Mouse (Mus musculus): ENCODE measurements around the gene Spef1. TPM values are rescaled to one million over a fixed set of nuclear protein-coding genes. Genes with fewer than 3 reads are reported as not detected.

Gene Spef1
- polyA plus RNA-seq, 1 experiment from 2014 or later, result 1.5 TPM

- Histone ChIP-seq H3K27ac (peak overlapping the region; percentile 80), H3K9me3 (no peaks in the 10 kb centered on the region), H3K36me3 (peaks cover 59% of the 10 kb centered on the region), H3K4me3 (no peak overlapping the region), H3K4me1 (peaks cover 59% of the 10 kb centered on the region), H3K27me3 (ENCODE audit: insufficient read depth, poor library complexity, severe bottlenecking) (peaks cover 5% of the 10 kb centered on the region)
- WGBS, result 84% methylated on average over 8 of the region's 8 CpGs
- peak; percentile 74 for DNase-seq (ENCODE audit: low spot score)
Measured at GRCm38 (mm10) chr2:131141336-131141986, 45.6 kb downstream of the Spef1 start.

GRCm38 (mm10) chr2:131140533-131140905 is 46.6 kb downstream of the Spef1 start:
- Histone ChIP-seq H3K9me3 (no peaks in the 10 kb centered on the region), H3K4me3 (peak overlapping the region; percentile 17; the same call in 1 of the 2 replicates), H3K27me3 (ENCODE audit: insufficient read depth, poor library complexity, severe bottlenecking) (no peaks in the 10 kb centered on the region; the same call in 1 of the 2 replicates), H3K36me3 (peaks cover 49% of the 10 kb centered on the region), H3K4me1 (peaks cover 63% of the 10 kb centered on the region), H3K27ac (peak overlapping the region; percentile 80)
- WGBS, result 46% methylated on average over 5 of the region's 5 CpGs
- peak; percentile 76 for DNase-seq (ENCODE audit: low spot score)

GRCm38 (mm10) chr2:131139886-131140532 is 47.1 kb downstream of the Spef1 start:
- WGBS, result 14% methylated on average over 5 of the region's 5 CpGs
- Histone ChIP-seq H3K27ac (peak overlapping the region; percentile 80), H3K27me3 (ENCODE audit: insufficient read depth, poor library complexity, severe bottlenecking) (no peaks in the 10 kb centered on the region; the same call in 1 of the 2 replicates), H3K4me3 (no peak overlapping the region), H3K36me3 (peaks cover 45% of the 10 kb centered on the region), H3K9me3 (no peaks in the 10 kb centered on the region), H3K4me1 (peaks cover 63% of the 10 kb centered on the region)
- peak; percentile 70 for DNase-seq (ENCODE audit: low spot score)

GRCm38 (mm10) chr2:131139287-131139686 is 47.8 kb downstream of the Spef1 start:
- Histone ChIP-seq H3K4me1 (peaks cover 63% of the 10 kb centered on the region), H3K4me3 (no peak overlapping the region), H3K36me3 (peaks cover 38% of the 10 kb centered on the region), H3K27me3 (ENCODE audit: insufficient read depth, poor library complexity, severe bottlenecking) (no peaks in the 10 kb centered on the region), H3K9me3 (no peaks in the 10 kb centered on the region), H3K27ac (peak overlapping the region; percentile 80; the same call in 1 of the 2 replicates)
- DNase-seq (ENCODE audit: low spot score), result peak; percentile 68
- 78% methylated on average over 5 of the region's 5 CpGs for WGBS

GRCm38 (mm10) chr2:131138760-131139159 is 48.3 kb downstream of the Spef1 start:
- H3K36me3 ChIP-seq, result peaks cover 35% of the 10 kb centered on the region
- 92% methylated on average over 7 of the region's 7 CpGs for WGBS
- H3K27me3 ChIP-seq (ENCODE audit: insufficient read depth, poor library complexity, severe bottlenecking), result no peaks in the 10 kb centered on the region
- peak; percentile 52 for DNase-seq (ENCODE audit: low spot score)
- H3K4me3 ChIP-seq, result no peak overlapping the region
- no peak overlapping the region for H3K27ac ChIP-seq
- no peaks in the 10 kb centered on the region for H3K9me3 ChIP-seq
- H3K4me1 ChIP-seq, result peaks cover 68% of the 10 kb centered on the region

GRCm38 (mm10) chr2:131138296-131138695 is 48.8 kb downstream of the Spef1 start:
- Histone ChIP-seq H3K36me3 (peaks cover 30% of the 10 kb centered on the region), H3K9me3 (no peaks in the 10 kb centered on the region), H3K4me1 (peaks cover 69% of the 10 kb centered on the region), H3K27ac (0 out of 2 replicates have a peak overlapping the region, but pooled peaks have one; percentile 24), H3K27me3 (ENCODE audit: insufficient read depth, poor library complexity, severe bottlenecking) (no peaks in the 10 kb centered on the region), H3K4me3 (no peak overlapping the region)
- peak; percentile 75 for DNase-seq (ENCODE audit: low spot score)
- 90% methylated on average over 4 of the region's 4 CpGs for WGBS

GRCm38 (mm10) chr2:131135521-131136139 is 51.5 kb downstream of the Spef1 start:
- Histone ChIP-seq H3K27me3 (ENCODE audit: insufficient read depth, poor library complexity, severe bottlenecking) (no peaks in the 10 kb centered on the region), H3K36me3 (peaks cover 14% of the 10 kb centered on the region), H3K27ac (peak overlapping the region; percentile 89), H3K9me3 (no peaks in the 10 kb centered on the region), H3K4me3 (peak overlapping the region; percentile 27; the same call in 1 of the 2 replicates), H3K4me1 (peaks cover 55% of the 10 kb centered on the region)
- WGBS, result 7% methylated on average over 11 of the region's 11 CpGs
- peak; percentile 92 for DNase-seq (ENCODE audit: low spot score)

- DNase-seq (ENCODE audit: low spot score), result peak; percentile 73
- no peaks in the 10 kb centered on the region for H3K9me3 ChIP-seq
Measured at GRCm38 (mm10) chr2:131134826-131135400, 52.2 kb downstream of the Spef1 start.

GRCm38 (mm10) chr2:131134381-131134780 is 52.7 kb downstream of the Spef1 start:
- peaks cover 50% of the 10 kb centered on the region for H3K4me1 ChIP-seq
- DNase-seq (ENCODE audit: low spot score), result peak; percentile 75

More at GRCm38 (mm10) chr2:131134826-131135400, 52.2 kb downstream of the Spef1 start:
- 66% methylated on average over 8 of the region's 8 CpGs for WGBS
- H3K27me3 ChIP-seq (ENCODE audit: insufficient read depth, poor library complexity, severe bottlenecking), result no peaks in the 10 kb centered on the region
- H3K4me1 ChIP-seq, result peaks cover 50% of the 10 kb centered on the region
- H3K36me3 ChIP-seq, result peaks cover 11% of the 10 kb centered on the region
- peak overlapping the region; percentile 89 for H3K27ac ChIP-seq
- H3K4me3 ChIP-seq, result no peak overlapping the region

GRCm38 (mm10) chr2:131132930-131133547 is 54.0 kb downstream of the Spef1 start, which contains the start of gene Gm11037:
Gene Gm11037 (plus strand): TSS chr2:131133497.
- Histone ChIP-seq H3K4me3 (no peak within 1 kb of the TSS), H3K9me3 (no peaks in the 10 kb centered on the region), H3K27ac (peak within 1 kb of the TSS; percentile 89), H3K36me3 (peaks cover 2% of the 10 kb centered on the region; the same call in 1 of the 2 replicates), H3K4me1 (peaks cover 56% of the 10 kb centered on the region), H3K27me3 (ENCODE audit: insufficient read depth, poor library complexity, severe bottlenecking) (no peaks in the 10 kb centered on the region)
- WGBS, result 87% methylated on average over 9 of the region's 9 CpGs
- DNase-seq (ENCODE audit: low spot score), result no peak

More at GRCm38 (mm10) chr2:131134381-131134780, 52.7 kb downstream of the Spef1 start:
- 43% methylated on average over 1 of the region's 1 CpGs for WGBS
- H3K4me3 ChIP-seq, result no peak overlapping the region
- peak overlapping the region; percentile 89 for H3K27ac ChIP-seq
- H3K27me3 ChIP-seq (ENCODE audit: insufficient read depth, poor library complexity, severe bottlenecking), result no peaks in the 10 kb centered on the region
- no peaks in the 10 kb centered on the region for H3K9me3 ChIP-seq
- H3K36me3 ChIP-seq, result peaks cover 11% of the 10 kb centered on the region

- H3K9me3 ChIP-seq, result no peaks in the 10 kb centered on the region
- H3K36me3 ChIP-seq, result peaks cover 2% of the 10 kb centered on the region; the same call in 1 of the 2 replicates
- no peak overlapping the region for H3K4me3 ChIP-seq
- DNase-seq (ENCODE audit: low spot score), result peak; percentile 74
- no peak overlapping the region; the same call in 1 of the 2 replicates for H3K27ac ChIP-seq
- WGBS, result 68% methylated on average over 10 of the region's 10 CpGs
- H3K27me3 ChIP-seq (ENCODE audit: insufficient read depth, poor library complexity, severe bottlenecking), result no peaks in the 10 kb centered on the region
- H3K4me1 ChIP-seq, result peaks cover 63% of the 10 kb centered on the region
Measured at GRCm38 (mm10) chr2:131132111-131132888, 54.8 kb downstream of the Spef1 start.
